Mouse (Mus musculus) spleen, adult 2 months (tissue): ENCODE data around the gene Il4i1.

Experiments
- CTCF ChIP-seq: fragments of 200-500 bp; IDR thresholded peaks from 2 replicates; pipeline ENCODE4 v1.5.1; 2011; ENCODE audit warnings: mild to moderate bottlenecking, inconsistent platforms; ENCODE audit not compliant: insufficient read depth, insufficient read length, insufficient replicate concordance; ENCODE audit errors: extremely low read depth
- POLR2A ChIP-seq: fragments of 200-500 bp; IDR thresholded peaks from 2 replicates; pipeline ENCODE4 v1.6.1; 2011; ENCODE audit warnings: low read depth, low read length, inconsistent platforms

DNA sequence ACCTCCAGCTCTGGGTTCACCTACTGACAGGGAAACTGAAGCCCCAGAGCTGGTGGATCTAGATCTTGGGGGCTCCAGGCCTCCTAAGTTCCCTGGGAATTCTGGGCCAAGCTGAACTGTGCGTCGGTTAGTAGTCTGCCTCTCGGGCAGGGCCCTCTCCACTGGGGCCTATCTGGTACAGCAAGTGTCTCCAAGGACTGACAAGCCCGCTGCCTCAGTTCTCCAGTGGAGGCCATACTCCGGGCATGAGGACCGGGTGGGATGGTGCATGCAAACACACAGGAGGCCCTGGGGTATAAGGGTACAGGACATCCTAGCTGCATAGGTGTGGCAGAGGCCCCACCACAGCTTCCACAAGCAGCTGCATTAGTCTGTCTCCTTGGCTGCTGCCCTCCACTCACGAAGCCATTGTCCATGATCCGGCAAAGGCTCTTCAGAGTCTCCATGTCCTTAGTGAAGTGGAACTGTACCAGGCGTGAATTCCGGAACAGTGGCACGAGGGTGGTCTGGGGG is 47.9 kb downstream of the Il4i1 start:
- TF ChIP-seq POLR2A, result no peak
- TF ChIP-seq CTCF, result no peak
